Mouse (Mus musculus) R1 (cell line): ENCODE measurements around the gene Hoxb6.
A peak's percentile ranks its signal among the peaks of the same experiment; 100 is the strongest.

Experiments
- DNase-seq: peaks from one replicate; pipeline ENCODE4 v3.0.0-alpha.2; 2018; ENCODE audit warnings: low read depth, low spot score

The Hoxb6 gene

DNA sequence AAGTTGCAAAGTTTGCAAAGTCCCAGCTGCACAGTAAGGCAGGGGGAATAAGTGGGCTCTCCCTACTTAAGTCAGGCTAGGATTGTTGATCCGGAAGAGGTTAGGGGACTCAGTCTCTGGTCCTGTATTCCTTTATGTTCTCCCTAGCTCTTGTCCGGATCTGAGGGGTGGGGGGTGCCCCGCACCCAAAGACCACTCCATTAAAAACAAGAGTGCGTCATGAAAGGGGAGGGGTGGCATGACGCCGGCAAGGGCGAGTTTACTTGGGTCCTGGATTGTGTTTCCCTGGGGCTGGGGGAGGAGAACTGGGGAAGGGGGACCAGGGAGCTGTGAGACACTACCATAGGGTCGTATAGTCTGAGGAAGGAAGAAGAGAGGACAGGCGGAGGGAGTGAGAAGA, 7.5 kb downstream of the Hoxb6 start:
- DNase-seq, result no peak

DNA sequence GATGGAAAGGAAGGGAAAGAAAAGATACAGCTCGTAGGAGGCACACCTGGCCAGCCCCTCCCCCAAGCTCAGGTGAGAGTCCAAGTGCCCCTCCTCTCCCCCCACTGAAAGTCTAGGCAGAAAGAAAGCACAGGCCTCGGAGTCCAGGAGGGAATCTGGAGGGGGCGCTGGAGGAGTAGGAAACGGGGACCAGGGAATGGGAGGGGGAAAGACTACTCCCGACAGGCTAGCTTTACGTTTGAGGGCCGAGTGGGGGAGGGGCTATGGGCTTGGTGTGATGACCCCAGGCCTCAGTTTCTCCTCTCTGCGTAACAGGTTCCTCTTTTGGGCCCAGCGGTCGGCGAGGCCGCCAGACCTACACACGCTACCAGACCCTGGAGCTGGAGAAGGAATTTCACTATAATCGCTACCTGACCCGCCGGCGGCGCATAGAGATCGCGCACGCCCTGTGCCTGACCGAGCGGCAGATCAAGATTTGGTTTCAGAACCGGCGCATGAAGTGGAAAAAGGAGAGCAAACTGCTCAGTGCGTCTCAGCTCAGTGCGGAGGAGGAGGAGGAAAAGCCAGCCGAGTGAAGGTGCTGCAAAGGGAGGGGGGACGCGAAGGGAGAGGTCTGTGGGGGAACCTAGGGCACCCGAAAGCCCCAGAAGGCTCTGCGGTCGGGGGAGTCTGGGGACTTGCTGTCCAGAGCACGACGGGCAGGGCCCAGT, 8.2 kb downstream of the Hoxb6 start:
- DNase-seq, result peak; percentile 54

- no peak for DNase-seq
Measured at GRCm38 (mm10) chr11:96301064-96301431, 8.8 kb downstream of the Hoxb6 start.

- DNase-seq, result no peak
Measured at GRCm38 (mm10) chr11:96301837-96302236, 9.6 kb downstream of the Hoxb6 start.

DNA sequence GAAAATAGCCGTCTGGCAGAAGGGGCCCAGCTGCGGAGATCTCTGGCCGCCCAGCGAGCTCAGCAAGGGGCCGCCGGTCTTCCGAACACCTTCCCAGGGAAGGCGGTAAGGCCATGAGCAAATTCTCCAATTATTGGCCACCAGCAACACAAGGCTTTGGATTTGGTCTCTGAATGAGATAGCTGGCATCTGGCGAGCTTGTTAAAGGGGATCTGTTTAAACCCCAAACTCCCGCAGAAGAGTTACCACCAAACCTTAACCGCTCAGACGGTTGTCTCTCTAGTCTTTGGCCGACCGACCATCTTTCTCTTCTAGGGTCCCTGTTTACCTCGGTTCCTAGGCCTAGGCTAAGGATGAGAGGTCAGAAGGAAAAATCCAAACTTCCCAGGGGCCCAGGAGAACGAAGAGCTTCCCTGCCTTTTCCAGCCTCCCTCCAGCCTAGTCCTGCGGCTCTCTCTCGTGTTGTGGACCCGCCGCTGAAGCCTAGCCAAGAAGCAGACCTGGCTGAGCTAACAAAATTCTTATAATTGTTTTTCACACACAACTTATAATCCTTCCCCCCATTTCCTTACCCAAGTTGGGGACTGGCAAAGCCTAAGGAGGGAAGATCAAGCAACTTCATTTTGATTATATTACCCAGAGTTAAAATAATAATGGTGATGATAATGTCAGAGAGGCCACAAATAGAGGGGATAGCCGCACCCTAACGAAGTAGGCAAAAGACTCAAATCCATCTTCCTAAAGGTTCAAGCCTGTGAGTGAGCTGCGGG, 10.3 kb downstream of the Hoxb6 start:
- no peak for DNase-seq

DNA sequence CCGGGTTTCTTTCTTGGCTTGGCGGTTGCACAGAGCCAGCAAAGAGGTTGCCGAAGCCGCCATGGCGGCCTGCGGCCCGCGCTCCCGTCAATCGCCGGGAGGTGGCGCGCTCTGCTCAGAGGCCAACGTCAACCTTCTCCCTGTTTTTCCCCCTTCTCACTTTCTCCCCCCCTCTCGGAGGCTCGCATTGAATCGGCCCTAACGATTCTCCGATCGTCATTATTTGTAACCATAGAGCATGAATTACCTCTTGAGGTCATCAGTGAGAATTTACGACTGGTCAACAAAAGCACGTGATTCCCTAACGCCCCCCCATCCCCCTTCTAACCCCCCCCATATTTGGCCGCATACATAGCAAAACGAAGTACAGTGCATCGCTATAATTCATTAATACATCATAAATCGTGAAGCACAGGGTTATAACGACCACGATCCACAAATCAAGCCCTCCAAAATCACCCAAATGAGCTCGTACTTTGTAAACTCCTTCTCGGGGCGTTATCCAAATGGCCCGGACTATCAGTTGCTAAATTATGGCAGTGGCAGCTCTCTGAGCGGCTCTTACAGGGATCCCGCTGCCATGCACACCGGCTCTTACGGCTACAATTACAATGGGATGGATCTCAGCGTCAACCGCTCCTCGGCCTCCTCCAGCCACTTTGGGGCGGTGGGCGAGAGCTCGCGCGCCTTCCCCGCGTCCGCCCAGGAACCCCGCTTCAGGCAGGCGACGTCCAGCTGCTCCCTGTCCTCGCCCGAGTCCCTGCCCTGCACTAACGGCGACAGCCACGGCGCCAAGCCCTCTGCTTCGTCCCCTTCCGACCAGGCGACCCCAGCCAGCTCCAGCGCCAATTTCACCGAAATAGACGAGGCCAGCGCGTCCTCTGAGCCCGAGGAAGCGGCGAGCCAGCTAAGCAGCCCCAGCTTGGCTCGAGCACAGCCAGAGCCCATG, 11.1 kb downstream of the Hoxb6 start, which contains the start of gene Hoxb5:
Gene Hoxb5 (plus strand): TSS at position 186 of the 949 bp plus-strand sequence.
- peak; percentile 82 for DNase-seq

DNA sequence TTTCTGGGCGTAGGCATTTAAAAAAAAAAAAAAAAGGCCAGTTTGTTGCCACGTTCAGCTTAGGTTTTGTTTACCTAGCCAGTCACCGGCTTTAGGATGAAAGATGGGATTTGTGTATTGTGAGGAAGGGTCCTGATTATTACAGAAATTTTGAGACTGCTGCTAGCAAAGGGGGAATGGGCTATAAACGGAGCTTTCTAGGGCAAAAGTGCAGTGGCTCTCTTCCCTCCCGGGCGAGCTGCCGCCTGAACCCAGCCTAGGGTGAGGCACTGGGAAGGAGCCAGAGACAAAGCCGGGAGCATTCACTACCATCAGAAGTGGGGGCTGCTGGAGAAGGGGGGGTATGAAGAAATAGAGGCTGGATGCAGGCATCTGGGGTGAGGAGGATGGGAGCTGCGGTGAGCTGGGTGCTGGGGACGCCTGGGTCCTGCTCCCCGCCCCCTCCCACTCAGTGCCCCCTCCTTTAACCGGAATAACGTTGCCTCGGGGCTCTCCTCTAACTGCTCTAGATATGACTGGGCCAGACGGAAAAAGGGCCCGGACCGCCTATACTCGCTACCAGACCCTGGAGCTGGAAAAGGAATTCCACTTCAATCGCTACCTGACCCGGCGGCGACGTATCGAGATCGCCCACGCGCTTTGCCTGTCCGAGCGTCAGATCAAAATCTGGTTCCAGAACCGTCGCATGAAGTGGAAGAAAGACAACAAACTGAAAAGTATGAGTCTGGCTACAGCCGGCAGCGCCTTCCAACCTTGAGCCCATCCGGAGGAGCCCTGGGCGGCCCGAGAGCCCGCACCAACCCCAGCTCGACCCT, 12.3 kb downstream of the Hoxb6 start:
- DNase-seq, result no peak

DNA sequence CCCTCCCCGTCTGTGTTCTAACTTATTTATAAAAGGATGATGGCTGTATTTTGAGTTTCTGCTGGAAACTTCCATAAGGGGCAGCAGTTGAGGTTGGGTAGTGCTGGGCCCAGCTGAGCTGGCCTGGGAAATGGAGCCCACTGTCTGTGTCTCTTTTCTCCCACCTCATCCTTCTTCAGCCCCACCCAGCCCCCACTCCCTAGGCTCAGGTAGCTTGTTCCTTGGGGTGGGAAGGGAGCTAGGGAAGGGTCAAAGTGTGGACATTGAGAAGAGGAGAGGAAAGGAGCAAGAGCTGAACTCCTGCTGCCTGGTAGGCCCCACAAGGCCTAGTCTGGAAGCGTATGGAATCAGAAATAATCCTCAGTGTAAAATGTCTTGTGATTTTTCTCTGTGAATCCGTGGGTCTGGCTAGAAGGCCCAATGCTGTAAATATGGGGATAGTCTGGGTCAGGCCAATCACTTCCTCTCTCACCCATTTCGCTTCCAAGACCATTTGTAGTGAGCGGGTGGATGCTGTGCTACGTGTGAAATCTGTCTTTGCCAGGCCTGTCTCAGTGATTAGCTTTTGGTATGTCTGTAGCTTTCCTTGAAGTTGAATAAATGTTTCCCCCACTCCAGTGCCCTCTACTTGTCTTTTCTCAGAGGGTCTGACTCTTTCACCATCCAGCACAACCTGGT, 13.4 kb downstream of the Hoxb6 start:
- no peak for DNase-seq

GRCm38 (mm10) chr11:96306183-96306907, 14.1 kb downstream of the Hoxb6 start:
- no peak for DNase-seq

- DNase-seq, result no peak
Measured at GRCm38 (mm10) chr11:96306908-96307269, 14.6 kb downstream of the Hoxb6 start.

DNA sequence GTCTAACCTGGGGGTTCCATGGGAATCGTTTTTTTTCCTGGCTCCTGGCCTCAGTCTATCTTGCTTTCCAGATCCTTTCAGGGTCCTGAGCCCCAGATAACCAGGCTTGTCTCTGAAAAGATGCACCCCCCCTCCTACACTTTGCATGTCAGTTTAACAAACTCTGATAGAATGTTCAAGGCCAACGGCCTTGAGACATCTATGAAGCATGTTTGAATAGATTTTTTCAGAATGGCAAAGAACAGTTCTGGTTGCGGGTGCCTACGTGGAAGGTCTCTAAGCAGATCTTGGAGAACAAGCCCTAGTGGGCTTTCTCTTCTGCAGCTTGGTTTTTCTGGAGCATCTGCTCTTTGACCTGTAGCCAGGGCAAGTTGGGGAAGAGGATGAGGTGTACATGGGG, 16.5 kb downstream of the Hoxb6 start:
- DNase-seq, result no peak

- no peak for DNase-seq
Measured at GRCm38 (mm10) chr11:96309288-96309687, 17.0 kb downstream of the Hoxb6 start.

GRCm38 (mm10) chr11:96310183-96310938, 18.1 kb downstream of the Hoxb6 start:
- DNase-seq, result no peak

GRCm38 (mm10) chr11:96311097-96311496, 18.8 kb downstream of the Hoxb6 start:
- no peak for DNase-seq

GRCm38 (mm10) chr11:96311520-96312417, 19.5 kb downstream of the Hoxb6 start:
- peak; percentile 85 for DNase-seq

DNA sequence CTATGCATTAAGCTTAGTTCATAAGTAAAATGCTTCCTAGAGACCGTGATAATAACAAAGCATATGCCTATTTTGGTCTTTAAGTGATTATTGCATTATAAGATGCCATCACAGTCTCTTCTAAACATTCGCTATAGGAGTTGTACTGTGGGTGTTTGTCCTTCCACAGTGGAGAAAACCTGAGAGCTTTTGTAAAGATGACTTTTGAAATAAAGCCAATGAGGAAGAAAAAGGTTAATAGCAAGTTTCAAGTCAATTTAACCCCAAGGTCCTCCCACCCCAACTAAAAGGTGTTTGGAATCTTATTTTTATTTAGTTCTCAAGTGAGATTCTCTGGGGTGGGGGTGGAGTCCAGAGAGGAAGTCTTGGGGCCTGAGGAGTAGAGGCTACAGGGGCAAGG, 20.9 kb downstream of the Hoxb6 start:
- no peak for DNase-seq

GRCm38 (mm10) chr11:96313806-96314428, 21.6 kb downstream of the Hoxb6 start:
- DNase-seq, result no peak
